Mouse (Mus musculus): ENCODE results near the gene Hnrnpf. TPM values are rescaled to one million over a fixed set of nuclear protein-coding genes. Genes with fewer than 3 reads are reported as not detected.
A peak's percentile ranks its signal among the peaks of the same experiment; 100 is the strongest.
"Not testable (repeated sequence)": the region's sequence is repeated elsewhere in the genome, so short reads cannot be mapped to it uniquely, and the experiment has no call there.

Hnrnpf gene
- polyA plus RNA-seq, 1 experiment, result 102 TPM

GRCm38 (mm10) chr6:117863751-117864150 is 36.4 kb upstream of the Hnrnpf start:
- Histone ChIP-seq H3K4me1 (ENCODE audit: control insufficient read depth, insufficient read depth, insufficient read length, low read length) (peaks cover 10% of the 10 kb centered on the region), H3K27ac (ENCODE audit: insufficient read depth, low read depth, low read length) (no peak overlapping the region), H3K27me3 (ENCODE audit: control insufficient read depth, insufficient read depth, low read length) (no peaks in the 10 kb centered on the region), H3K4me3 (ENCODE audit: low read depth, low read length) (no peak overlapping the region), H3K36me3 (ENCODE audit: control insufficient read depth, insufficient read depth, low read length) (no peaks in the 10 kb centered on the region)
- WGBS, result 90% methylated on average over 8 of the region's 8 CpGs
- no peak for TF ChIP-seq CTCF (IDR thresholded peaks at IDR 0.05; ENCODE audit: extremely low read depth, insufficient read length, insufficient replicate concordance, low read depth, low read length)

- WGBS, result 48% methylated on average over 8 of the region's 8 CpGs
- Histone ChIP-seq H3K36me3 (ENCODE audit: control insufficient read depth, insufficient read depth, low read length) (peaks cover 2% of the 10 kb centered on the region; the same call in 1 of the 2 replicates), H3K27ac (ENCODE audit: insufficient read depth, low read depth, low read length) (peak overlapping the region; percentile 42; the same call in 1 of the 2 replicates), H3K4me3 (ENCODE audit: low read depth, low read length) (peak overlapping the region; percentile 25; the same call in 1 of the 2 replicates), H3K4me1 (ENCODE audit: control insufficient read depth, insufficient read depth, insufficient read length, low read length) (peaks cover 9% of the 10 kb centered on the region), H3K27me3 (ENCODE audit: control insufficient read depth, insufficient read depth, low read length) (no peaks in the 10 kb centered on the region)
- TF ChIP-seq POLR2A (IDR thresholded peaks at IDR 0.05; ENCODE audit: low read depth, low read length), result no peak
- TF ChIP-seq CTCF (IDR thresholded peaks at IDR 0.05; ENCODE audit: extremely low read depth, insufficient read length, insufficient replicate concordance, low read depth, low read length), result no peak
These were observed 31.9 kb upstream of the Hnrnpf start for GRCm38 (mm10) chr6:117868187-117868586.

- Histone ChIP-seq H3K4me3 (ENCODE audit: low read depth, low read length) (no peak overlapping the region), H3K27ac (ENCODE audit: insufficient read depth, low read depth, low read length) (no peak overlapping the region), H3K27me3 (ENCODE audit: control insufficient read depth, insufficient read depth, low read length) (no peaks in the 10 kb centered on the region), H3K36me3 (ENCODE audit: control insufficient read depth, insufficient read depth, low read length) (peaks cover 2% of the 10 kb centered on the region; the same call in 1 of the 2 replicates), H3K4me1 (ENCODE audit: control insufficient read depth, insufficient read depth, insufficient read length, low read length) (peaks cover 12% of the 10 kb centered on the region; the same call in 1 of the 2 replicates)
- 84% methylated on average over 14 of the region's 14 CpGs for WGBS
- TF ChIP-seq POLR2A (IDR thresholded peaks at IDR 0.05; ENCODE audit: low read depth, low read length) (no peak), CTCF (IDR thresholded peaks at IDR 0.05; ENCODE audit: extremely low read depth, insufficient read length, insufficient replicate concordance, low read depth, low read length) (no peak)
These were observed 29.1 kb upstream of the Hnrnpf start for GRCm38 (mm10) chr6:117871034-117871433.

GRCm38 (mm10) chr6:117873450-117873849 is 26.7 kb upstream of the Hnrnpf start:
- H3K27ac ChIP-seq (ENCODE audit: insufficient read depth, low read depth, low read length); H3K27me3 ChIP-seq (ENCODE audit: control insufficient read depth, insufficient read depth, low read length); H3K4me3 ChIP-seq (ENCODE audit: low read depth, low read length); H3K4me1 ChIP-seq (ENCODE audit: control insufficient read depth, insufficient read depth, insufficient read length, low read length); H3K36me3 ChIP-seq (ENCODE audit: control insufficient read depth, insufficient read depth, low read length): not testable (repeated sequence)
- 88% methylated on average over 7 of the region's 7 CpGs for WGBS

- 65% methylated on average over 3 of the region's 3 CpGs for WGBS
- Histone ChIP-seq H3K4me1 (ENCODE audit: control insufficient read depth, insufficient read depth, insufficient read length, low read length) (peaks cover 5% of the 10 kb centered on the region; the same call in 1 of the 2 replicates), H3K36me3 (ENCODE audit: control insufficient read depth, insufficient read depth, low read length) (peaks cover 2% of the 10 kb centered on the region; the same call in 1 of the 2 replicates), H3K27ac (ENCODE audit: insufficient read depth, low read depth, low read length) (peak overlapping the region; percentile 68), H3K27me3 (ENCODE audit: control insufficient read depth, insufficient read depth, low read length) (no peaks in the 10 kb centered on the region), H3K4me3 (ENCODE audit: low read depth, low read length) (no peak overlapping the region)
- TF ChIP-seq CTCF (IDR thresholded peaks at IDR 0.05; ENCODE audit: extremely low read depth, insufficient read length, insufficient replicate concordance, low read depth, low read length) (no peak), POLR2A (IDR thresholded peaks at IDR 0.05; ENCODE audit: low read depth, low read length) (no peak)
These were observed 25.4 kb upstream of the Hnrnpf start for GRCm38 (mm10) chr6:117874621-117875281.

- Histone ChIP-seq H3K36me3 (ENCODE audit: control insufficient read depth, insufficient read depth, low read length) (no peaks in the 10 kb centered on the region), H3K4me3 (ENCODE audit: low read depth, low read length) (peak overlapping the region; percentile 72), H3K27me3 (ENCODE audit: control insufficient read depth, insufficient read depth, low read length) (no peaks in the 10 kb centered on the region), H3K4me1 (ENCODE audit: control insufficient read depth, insufficient read depth, insufficient read length, low read length) (peaks cover 12% of the 10 kb centered on the region; the same call in 1 of the 2 replicates), H3K27ac (ENCODE audit: insufficient read depth, low read depth, low read length) (peak overlapping the region; percentile 99)
- WGBS, result 7% methylated on average over 26 of the region's 26 CpGs
- no peak for TF ChIP-seq POLR2A (IDR thresholded peaks at IDR 0.05; ENCODE audit: low read depth, low read length)
These were observed 21.3 kb upstream of the Hnrnpf start for GRCm38 (mm10) chr6:117878700-117879407.

GRCm38 (mm10) chr6:117879408-117880115 is 20.6 kb upstream of the Hnrnpf start:
- WGBS, result under 1% methylated on average over 67 of the region's 67 CpGs
- peaks cover 9% of the 10 kb centered on the region; the same call in 1 of the 2 replicates for H3K4me1 ChIP-seq (ENCODE audit: control insufficient read depth, insufficient read depth, insufficient read length, low read length)
- no peaks in the 10 kb centered on the region for H3K36me3 ChIP-seq (ENCODE audit: control insufficient read depth, insufficient read depth, low read length)
- H3K27ac ChIP-seq (ENCODE audit: insufficient read depth, low read depth, low read length), result peak overlapping the region; percentile 99
- no peaks in the 10 kb centered on the region for H3K27me3 ChIP-seq (ENCODE audit: control insufficient read depth, insufficient read depth, low read length)
- TF ChIP-seq POLR2A (IDR thresholded peaks at IDR 0.05; ENCODE audit: low read depth, low read length) (peak; percentile 72), CTCF (IDR thresholded peaks at IDR 0.05; ENCODE audit: extremely low read depth, insufficient read length, insufficient replicate concordance, low read depth, low read length) (peak; percentile 95)
- H3K4me3 ChIP-seq (ENCODE audit: low read depth, low read length), result peak overlapping the region; percentile 72

Measured in small intestine, adult 2 months (tissue).